Mouse (Mus musculus) 3T3-L1 (cell line): ENCODE measurements at regions not wholly inside any gene's neighbourhood (a gene's known extent, or its start where the extent isn't known, plus 50 kb on each side); places are given as distances from the start of the nearest gene placed in this dataset.

ENCODE experiments used
- DNase-seq: peaks from one replicate; pipeline ENCODE4 v3.0.0-alpha.2; 2015; ENCODE audit warnings: low read depth, low spot score

- no peak for DNase-seq
Observed at GRCm38 (mm10) chr12:13048168-13048727, 106.5 kb upstream of the Mycn start.

GRCm38 (mm10) chr12:13042934-13043333 lies 101.2 kb upstream of the Mycn start:
- DNase-seq = no peak

- DNase-seq = no peak
Observed at GRCm38 (mm10) chr12:13035108-13035741, 93.5 kb upstream of the Mycn start.

GRCm38 (mm10) chr12:13030333-13030732 lies 88.6 kb upstream of the Mycn start:
- no peak for DNase-seq

GRCm38 (mm10) chr12:13028086-13028485 lies 86.4 kb upstream of the Mycn start:
- DNase-seq = peak; percentile 21

GRCm38 (mm10) chr12:13026041-13026580 lies 84.4 kb upstream of the Mycn start:
- DNase-seq = peak; percentile 69

- DNase-seq = no peak
Observed at GRCm38 (mm10) chr12:13024215-13024841, 82.6 kb upstream of the Mycn start.

GRCm38 (mm10) chr12:13011023-13011761 lies 69.5 kb upstream of the Mycn start:
- DNase-seq = no peak

- DNase-seq = no peak
Observed at GRCm38 (mm10) chr12:13010405-13010804, 68.7 kb upstream of the Mycn start.

GRCm38 (mm10) chr12:13009470-13009869 lies 67.8 kb upstream of the Mycn start:
- DNase-seq = peak; percentile 23

GRCm38 (mm10) chr12:13002703-13003102 lies 61.0 kb upstream of the Mycn start:
- no peak for DNase-seq

- no peak for DNase-seq
Observed at GRCm38 (mm10) chr12:13002069-13002590, 60.4 kb upstream of the Mycn start.

GRCm38 (mm10) chr12:12995974-12996361 lies 54.3 kb upstream of the Mycn start:
- DNase-seq = no peak

GRCm38 (mm10) chr12:12995061-12995973 lies 53.6 kb upstream of the Mycn start:
- DNase-seq = no peak

GRCm38 (mm10) chr12:12993894-12994714 lies 52.4 kb upstream of the Mycn start:
- DNase-seq = no peak
